Mouse (Mus musculus): ENCODE measurements at regions not wholly inside any gene's neighbourhood (a gene's known extent, or its start where the extent isn't known, plus 50 kb on each side); places are given as distances from the start of the nearest gene placed in this dataset.

- DNase-seq (ENCODE audit: low spot score) (no peak), ATAC-seq (ENCODE audit: insufficient read depth, low read depth) (no peak)
- Histone ChIP-seq H3K9ac (replicated peaks; ENCODE audit: low read depth, low read length) (no peak overlapping the region), H3K9me3 (replicated peaks; ENCODE audit: control insufficient read depth, low read length) (no peaks in the 10 kb centered on the region), H3K27me3 (ENCODE audit: control insufficient read depth, insufficient read depth, low read length) (no peaks in the 10 kb centered on the region), H3K27ac (ENCODE audit: low read depth) (no peak overlapping the region), H3K4me2 (ENCODE audit: low read depth, low read length) (no peak overlapping the region), H3K4me1 (ENCODE audit: control insufficient read depth, insufficient read depth) (no peaks in the 10 kb centered on the region), H3K36me3 (replicated peaks; ENCODE audit: control insufficient read depth, insufficient read depth, low read length) (no peaks in the 10 kb centered on the region), H3K4me3 (ENCODE audit: low read depth, low read length) (no peak overlapping the region)
- TF ChIP-seq CTCF (IDR thresholded peaks at IDR 0.05; ENCODE audit: low read depth) = no peak
- no peak for TF ChIP-seq EP300 (IDR thresholded peaks at IDR 0.05; ENCODE audit: low read depth)
- WGBS = 76% methylated on average over 5 of the region's 5 CpGs
Observed at GRCm38 (mm10) chr11:6765333-6765957, 72.0 kb downstream of the Gm11983 start.

GRCm38 (mm10) chr11:6764186-6764585 lies 73.3 kb downstream of the Gm11983 start:
- ATAC-seq (ENCODE audit: insufficient read depth, low read depth) = no peak
- no peak for DNase-seq (ENCODE audit: low spot score)
- Histone ChIP-seq H3K36me3 (replicated peaks; ENCODE audit: control insufficient read depth, insufficient read depth, low read length) (no peaks in the 10 kb centered on the region), H3K4me1 (ENCODE audit: control insufficient read depth, insufficient read depth) (no peaks in the 10 kb centered on the region), H3K27ac (ENCODE audit: low read depth) (no peak overlapping the region), H3K27me3 (ENCODE audit: control insufficient read depth, insufficient read depth, low read length) (no peaks in the 10 kb centered on the region), H3K9me3 (replicated peaks; ENCODE audit: control insufficient read depth, low read length) (no peaks in the 10 kb centered on the region), H3K9ac (replicated peaks; ENCODE audit: low read depth, low read length) (no peak overlapping the region), H3K4me3 (ENCODE audit: low read depth, low read length) (no peak overlapping the region), H3K4me2 (ENCODE audit: low read depth, low read length) (no peak overlapping the region)
- WGBS = 95% methylated on average over 3 of the region's 3 CpGs
- no peak for TF ChIP-seq EP300 (IDR thresholded peaks at IDR 0.05; ENCODE audit: low read depth)

GRCm38 (mm10) chr11:6763001-6763400 lies 74.5 kb downstream of the Gm11983 start:
- 68% methylated on average over 4 of the region's 4 CpGs for WGBS
- Histone ChIP-seq H3K27me3 (ENCODE audit: control insufficient read depth, insufficient read depth, low read length) (no peaks in the 10 kb centered on the region), H3K9me3 (replicated peaks; ENCODE audit: control insufficient read depth, low read length) (no peaks in the 10 kb centered on the region), H3K4me3 (ENCODE audit: low read depth, low read length) (no peak overlapping the region), H3K36me3 (replicated peaks; ENCODE audit: control insufficient read depth, insufficient read depth, low read length) (no peaks in the 10 kb centered on the region), H3K27ac (ENCODE audit: low read depth) (no peak overlapping the region), H3K9ac (replicated peaks; ENCODE audit: low read depth, low read length) (no peak overlapping the region), H3K4me2 (ENCODE audit: low read depth, low read length) (no peak overlapping the region), H3K4me1 (ENCODE audit: control insufficient read depth, insufficient read depth) (no peaks in the 10 kb centered on the region)
- DNase-seq (ENCODE audit: low spot score) (no peak), ATAC-seq (ENCODE audit: insufficient read depth, low read depth) (no peak)
- TF ChIP-seq CTCF (IDR thresholded peaks at IDR 0.05; ENCODE audit: low read depth) = no peak
- TF ChIP-seq EP300 (IDR thresholded peaks at IDR 0.05; ENCODE audit: low read depth) = no peak

GRCm38 (mm10) chr11:6761876-6762628 lies 75.4 kb downstream of the Gm11983 start:
- Histone ChIP-seq H3K9ac (replicated peaks; ENCODE audit: low read depth, low read length) (no peak overlapping the region), H3K9me3 (replicated peaks; ENCODE audit: control insufficient read depth, low read length) (no peaks in the 10 kb centered on the region), H3K4me3 (ENCODE audit: low read depth, low read length) (no peak overlapping the region), H3K4me1 (ENCODE audit: control insufficient read depth, insufficient read depth) (no peaks in the 10 kb centered on the region), H3K4me2 (ENCODE audit: low read depth, low read length) (no peak overlapping the region), H3K27me3 (ENCODE audit: control insufficient read depth, insufficient read depth, low read length) (no peaks in the 10 kb centered on the region), H3K36me3 (replicated peaks; ENCODE audit: control insufficient read depth, insufficient read depth, low read length) (no peaks in the 10 kb centered on the region), H3K27ac (ENCODE audit: low read depth) (no peak overlapping the region)
- ATAC-seq (ENCODE audit: insufficient read depth, low read depth) (no peak), DNase-seq (ENCODE audit: low spot score) (no peak)
- TF ChIP-seq CTCF (IDR thresholded peaks at IDR 0.05; ENCODE audit: low read depth) = no peak
- no peak for TF ChIP-seq EP300 (IDR thresholded peaks at IDR 0.05; ENCODE audit: low read depth)
- WGBS = 83% methylated on average over 11 of the region's 11 CpGs

- no peaks in the 10 kb centered on the region for H3K4me1 ChIP-seq (ENCODE audit: control insufficient read depth, insufficient read depth)
- H3K9ac ChIP-seq (replicated peaks; ENCODE audit: low read depth, low read length) = no peak overlapping the region
- no peak for ATAC-seq (ENCODE audit: insufficient read depth, low read depth)
- H3K9me3 ChIP-seq (replicated peaks; ENCODE audit: control insufficient read depth, low read length) = no peaks in the 10 kb centered on the region
- no peaks in the 10 kb centered on the region for H3K27me3 ChIP-seq (ENCODE audit: control insufficient read depth, insufficient read depth, low read length)
- no peak overlapping the region for H3K27ac ChIP-seq (ENCODE audit: low read depth)
- no peak for TF ChIP-seq CTCF (IDR thresholded peaks at IDR 0.05; ENCODE audit: low read depth)
- TF ChIP-seq EP300 (IDR thresholded peaks at IDR 0.05; ENCODE audit: low read depth) = no peak
- no peak for DNase-seq (ENCODE audit: low spot score)
- 45% methylated on average over 4 of the region's 4 CpGs for WGBS
- no peaks in the 10 kb centered on the region for H3K36me3 ChIP-seq (replicated peaks; ENCODE audit: control insufficient read depth, insufficient read depth, low read length)
- H3K4me3 ChIP-seq (ENCODE audit: low read depth, low read length) = no peak overlapping the region
- no peak overlapping the region for H3K4me2 ChIP-seq (ENCODE audit: low read depth, low read length)
Observed at GRCm38 (mm10) chr11:6759578-6759977, 77.9 kb downstream of the Gm11983 start.
